Mouse (Mus musculus) spleen, adult 2 months (tissue): ENCODE measurements at regions not wholly inside any gene's neighbourhood (a gene's known extent, or its start where the extent isn't known, plus 50 kb on each side); places are given as distances from the start of the nearest gene placed in this dataset.

ENCODE experiments used
- CTCF ChIP-seq: fragments of 200-500 bp; IDR thresholded peaks from 2 replicates; pipeline ENCODE4 v1.5.1; 2011; ENCODE audit warnings: mild to moderate bottlenecking, inconsistent platforms; ENCODE audit not compliant: insufficient read depth, insufficient read length, insufficient replicate concordance; ENCODE audit errors: extremely low read depth
- POLR2A ChIP-seq: fragments of 200-500 bp; IDR thresholded peaks from 2 replicates; pipeline ENCODE4 v1.6.1; 2011; ENCODE audit warnings: low read depth, low read length, inconsistent platforms

GRCm38 (mm10) chr10:67360793-67361192 is 75.7 kb upstream of the Nrbf2 start:
- TF ChIP-seq CTCF = no peak
- no peak for TF ChIP-seq POLR2A
